Mouse (Mus musculus) heart, postnatal 14 days (tissue): ENCODE data around the gene Aamp. TPM values are rescaled to one million over a fixed set of nuclear protein-coding genes. Genes with fewer than 3 reads are reported as not detected.
"Not testable (repeated sequence)": the region's sequence is repeated elsewhere in the genome, so short reads cannot be mapped to it uniquely, and the experiment has no call there.

Experiments
- DNase-seq, 2 experiments: peaks; one replicate each; pipeline ENCODE4 v3.0.0; 2021 to 2022
- intact Hi-C: fragments of 180-260 bp; cut with DNase I; formaldehyde crosslinking; loops from one replicate; pipeline ENCODE4 v1.15.1; 2025
- total RNA-seq, 2 experiments: library from RNA; stranded (reverse); gene quantifications; 2 replicates each; pipeline ENCODE4 v1.2.3; 2021

Aamp gene
- total RNA-seq, 2 experiments from 2014 or later = 95.5 to 98.9 TPM

DNA sequence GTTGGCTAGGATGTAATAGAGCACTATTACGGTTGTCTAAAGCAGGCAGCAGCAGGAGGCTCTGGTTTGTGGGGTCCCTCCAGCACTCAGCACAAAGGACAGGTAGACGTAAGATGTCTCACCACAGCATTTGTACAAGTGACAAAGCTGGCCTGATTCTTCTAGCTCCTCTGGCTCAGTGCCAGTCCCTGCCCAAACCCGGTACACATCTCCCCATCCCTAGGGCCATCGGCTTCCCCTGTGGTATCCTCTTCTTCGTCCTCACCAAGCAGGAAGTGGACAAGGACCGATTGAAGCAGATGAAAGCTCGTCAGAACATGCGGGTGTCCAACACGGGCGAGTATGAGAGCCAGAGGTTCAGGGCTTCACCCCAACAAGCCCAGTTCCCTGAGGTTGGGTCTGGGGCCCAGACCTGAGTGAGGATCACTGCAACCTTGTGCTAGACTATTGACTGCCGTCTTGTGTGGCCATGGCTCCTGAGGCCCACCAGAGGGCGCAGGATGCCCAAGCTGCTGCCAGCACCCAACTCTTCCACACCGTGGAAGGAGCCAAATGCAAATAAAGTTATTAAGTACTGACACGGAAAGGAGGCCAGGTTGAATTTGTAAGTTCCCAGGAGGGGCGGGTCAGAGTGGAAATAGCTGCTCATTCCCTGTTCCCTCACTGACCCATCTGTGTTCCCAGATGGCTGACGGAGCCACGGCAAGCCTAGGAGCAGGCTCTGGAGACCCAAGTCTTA is 2.5 kb upstream of the Aamp start:
- intact Hi-C loops = loop anchor here (5.0 kb wide), 1 partner anchor 165 kb away; no protein-coding TSS in a partner anchor
- not testable (repeated sequence) for DNase-seq

DNA sequence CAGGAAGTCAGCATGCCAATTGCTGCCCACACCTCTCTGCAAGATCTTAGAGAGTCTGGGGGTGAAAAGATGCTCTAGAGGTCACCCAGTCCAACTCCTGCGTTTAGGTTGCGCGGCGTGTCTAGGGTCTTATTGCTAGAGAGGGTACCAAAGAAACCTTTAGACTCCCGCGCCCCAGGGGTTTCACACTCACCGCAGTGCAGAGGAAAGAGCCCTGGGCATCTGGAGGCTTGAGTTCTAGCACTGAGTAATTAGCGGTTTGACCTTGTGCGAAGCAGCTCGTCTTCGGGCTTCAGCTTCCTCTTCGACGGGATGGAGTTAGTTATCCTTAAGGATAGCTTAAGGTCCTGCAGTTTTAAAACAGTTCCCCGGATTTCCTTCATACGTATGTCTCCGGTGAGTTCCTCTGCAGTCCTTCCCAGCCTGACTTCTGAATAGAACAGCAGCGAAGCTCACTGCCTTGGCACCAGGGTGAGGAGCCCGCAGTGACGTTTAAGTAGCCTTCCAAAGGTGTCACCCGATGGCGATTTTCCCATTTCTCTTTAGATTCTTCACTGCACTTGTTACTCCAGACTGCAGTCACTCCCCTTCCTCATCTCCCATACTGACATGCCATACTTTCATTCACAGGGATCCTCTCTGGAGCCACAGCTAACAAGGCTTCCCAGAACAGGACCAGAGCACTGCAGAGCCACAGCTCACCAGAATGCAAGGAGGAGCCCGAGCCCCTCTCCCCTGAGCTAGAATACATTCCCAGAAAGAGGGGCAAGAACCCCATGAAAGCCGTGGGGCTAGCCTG is 873 bp upstream of the Aamp start:
- intact Hi-C loops = loop anchor here (5.0 kb wide), 1 partner anchor 167 kb away; no protein-coding TSS in a partner anchor
- no peak for DNase-seq

DNA sequence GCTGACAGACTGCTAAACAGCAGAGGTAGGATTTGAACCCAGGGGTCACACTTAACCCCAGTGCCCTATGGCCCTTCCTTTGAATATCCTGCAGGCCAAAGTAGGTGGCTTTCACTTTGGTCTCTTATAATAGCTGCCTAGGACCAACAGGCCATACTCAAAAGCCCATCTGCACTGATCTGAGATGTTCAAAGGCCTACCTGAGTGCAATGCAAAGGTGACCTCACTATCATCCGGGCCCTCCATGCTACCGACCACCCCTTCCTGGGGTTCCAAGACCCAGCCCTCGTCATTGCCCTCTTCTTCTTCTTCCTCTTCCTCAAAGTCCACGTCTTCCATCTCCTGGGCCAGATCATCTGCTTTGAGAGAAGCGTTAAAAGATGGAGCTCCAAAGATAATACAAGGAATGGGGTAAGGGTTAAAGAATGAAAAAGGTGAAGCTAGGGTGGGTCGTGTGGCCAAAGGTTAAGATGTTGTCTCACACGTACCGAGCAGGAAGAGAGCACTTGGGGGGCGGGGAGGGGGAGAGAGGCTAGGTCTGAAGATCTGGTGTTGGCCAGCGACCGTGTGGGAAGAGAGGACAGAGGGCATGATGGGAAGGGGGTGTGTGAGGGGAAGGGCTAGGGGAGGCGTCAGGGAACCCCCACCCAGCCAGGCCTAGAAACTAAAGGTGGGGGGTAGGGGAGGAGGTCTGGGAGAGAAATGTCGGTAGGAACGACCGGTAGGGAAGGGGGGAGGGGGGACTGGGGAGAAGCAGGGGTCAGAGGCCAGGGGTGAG is 663 bp downstream of the Aamp start:
- intact Hi-C loops = loop anchor here (1.0 kb wide), 1 partner anchor 78 kb away; no protein-coding TSS in a partner anchor
- DNase-seq = peak; percentile 52 to 61

DNA sequence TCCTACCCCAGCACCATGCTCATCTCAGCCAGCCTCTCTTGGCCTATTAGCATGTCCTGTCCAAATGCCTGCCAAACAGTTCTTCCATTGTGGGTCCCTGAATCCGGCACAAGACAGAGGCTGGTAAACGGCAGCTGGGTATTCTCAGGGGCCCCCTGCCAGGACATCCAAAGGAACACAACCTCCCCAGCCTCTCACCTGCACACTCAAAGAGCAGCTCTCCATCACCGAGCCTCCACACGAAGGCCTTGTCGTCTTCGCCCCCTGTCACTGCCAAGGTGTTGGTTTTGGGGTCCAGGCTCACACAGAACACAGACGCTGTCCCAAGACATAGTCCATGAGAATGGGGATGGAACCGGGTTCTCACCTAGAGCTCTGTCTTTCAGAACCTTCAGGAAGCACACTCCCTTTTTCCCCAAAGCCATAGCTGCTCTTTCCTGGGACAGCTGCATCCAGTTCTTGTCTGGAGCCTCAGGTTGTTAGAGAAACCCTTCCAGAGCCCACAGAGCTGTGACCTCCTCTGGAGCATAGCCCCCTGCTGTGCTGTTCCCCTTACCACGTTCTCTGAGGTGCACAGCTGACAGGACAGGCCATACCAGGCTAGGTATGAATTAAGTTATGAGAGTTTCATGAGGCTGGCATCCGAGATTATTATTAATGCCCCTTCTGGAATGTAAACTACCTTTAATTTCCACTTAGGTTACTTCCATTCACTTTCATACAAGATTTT is 1.5 kb downstream of the Aamp start:
- intact Hi-C loops = no loop called here

DNA sequence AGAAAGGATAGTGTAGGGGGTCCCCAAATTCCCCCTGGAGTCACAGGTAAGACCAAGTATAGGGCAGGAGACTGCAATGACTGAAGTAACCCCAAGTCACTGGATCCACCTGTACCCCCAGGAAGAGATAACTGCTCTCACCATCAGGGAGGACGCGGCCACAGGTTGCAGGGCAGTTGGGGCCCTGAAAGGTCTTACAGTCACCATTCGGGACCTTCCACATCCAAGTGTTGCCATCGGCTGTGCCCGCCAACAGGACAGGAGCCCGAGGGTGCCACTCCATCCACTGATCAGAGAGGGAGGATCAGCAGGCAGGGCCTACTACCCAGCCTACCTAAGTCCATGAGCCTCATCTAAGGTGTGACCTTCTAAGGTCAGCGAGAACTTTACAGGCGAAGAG is 2.7 kb downstream of the Aamp start:
- no peak for DNase-seq
- intact Hi-C loops = loop anchor here (2.0 kb wide), 1 partner anchor 43 kb away; no protein-coding TSS in a partner anchor

More for the DNA sequence above, 1.5 kb downstream of the Aamp start:
- no peak for DNase-seq

DNA sequence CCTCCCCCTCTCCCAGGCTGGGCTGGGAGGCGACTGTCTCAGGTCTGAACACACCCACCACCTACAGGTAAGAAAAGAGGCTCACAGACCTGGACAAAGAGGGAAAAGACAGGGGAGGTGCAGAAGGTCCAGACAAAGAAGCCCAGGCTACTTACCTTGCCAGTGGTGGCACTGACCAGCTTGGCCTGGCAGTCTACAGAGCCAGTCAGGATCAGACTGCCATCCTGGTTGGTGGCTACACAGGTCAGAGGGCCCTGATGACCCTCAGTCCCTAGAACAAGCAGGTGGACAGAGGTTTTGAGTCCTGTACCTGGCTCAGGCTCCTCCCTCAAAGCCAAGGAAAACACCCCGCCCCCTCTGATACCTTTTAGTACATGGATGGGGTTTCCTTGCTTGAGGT is 3.2 kb downstream of the Aamp start:
- intact Hi-C loops = loop anchor here (2.0 kb wide), 1 partner anchor 43 kb away; no protein-coding TSS in a partner anchor
- no peak for DNase-seq

DNA sequence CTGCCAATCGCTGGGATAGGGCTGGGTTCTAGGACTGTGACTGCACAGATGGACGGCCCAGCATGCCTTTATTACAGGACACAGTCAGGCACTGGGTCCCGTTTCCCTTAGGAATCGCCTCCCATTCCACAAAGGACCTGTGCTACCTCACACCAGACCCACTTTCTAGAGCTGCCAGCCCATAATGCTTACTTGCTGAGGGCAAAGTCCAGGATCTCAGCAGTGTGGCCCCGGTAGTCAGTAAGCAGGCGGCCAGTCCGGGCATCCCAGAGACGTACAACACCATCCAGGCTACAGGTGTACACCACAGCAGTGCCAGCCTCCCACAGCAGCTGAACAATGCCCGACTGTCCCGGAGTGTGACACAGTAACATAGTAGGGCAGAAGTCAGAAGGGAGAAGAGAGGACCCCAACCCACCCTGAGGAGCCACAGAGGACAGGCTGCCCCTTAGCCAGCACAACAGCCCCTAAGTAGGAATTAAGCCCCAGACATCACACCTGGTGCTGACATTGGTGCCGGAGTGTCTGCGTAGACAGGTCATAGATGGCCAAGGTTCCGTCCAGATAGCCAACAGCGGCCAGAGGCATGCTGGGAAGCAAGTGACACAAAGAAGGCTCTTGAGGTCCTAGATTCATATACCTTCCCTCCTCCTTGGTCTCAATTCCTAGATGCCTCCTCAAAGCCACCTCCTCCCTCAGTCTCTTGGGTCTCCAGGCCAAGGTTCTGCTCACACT is 3.8 kb downstream of the Aamp start:
- no peak for DNase-seq
- intact Hi-C loops = loop anchor here (2.0 kb wide), 1 partner anchor 42 kb away; no protein-coding TSS in a partner anchor

GRCm38 (mm10) chr1:74278988-74279387 is 5.5 kb downstream of the Aamp start:
- no peak for DNase-seq
- intact Hi-C loops = no loop called here

GRCm38 (mm10) chr1:74278538-74278937 is 6.0 kb downstream of the Aamp start, which contains the start of gene Gpbar1:
Gene Gpbar1 (plus strand): TSS chr1:74278550.
- intact Hi-C loops = no loop called here
- DNase-seq = no peak

DNA sequence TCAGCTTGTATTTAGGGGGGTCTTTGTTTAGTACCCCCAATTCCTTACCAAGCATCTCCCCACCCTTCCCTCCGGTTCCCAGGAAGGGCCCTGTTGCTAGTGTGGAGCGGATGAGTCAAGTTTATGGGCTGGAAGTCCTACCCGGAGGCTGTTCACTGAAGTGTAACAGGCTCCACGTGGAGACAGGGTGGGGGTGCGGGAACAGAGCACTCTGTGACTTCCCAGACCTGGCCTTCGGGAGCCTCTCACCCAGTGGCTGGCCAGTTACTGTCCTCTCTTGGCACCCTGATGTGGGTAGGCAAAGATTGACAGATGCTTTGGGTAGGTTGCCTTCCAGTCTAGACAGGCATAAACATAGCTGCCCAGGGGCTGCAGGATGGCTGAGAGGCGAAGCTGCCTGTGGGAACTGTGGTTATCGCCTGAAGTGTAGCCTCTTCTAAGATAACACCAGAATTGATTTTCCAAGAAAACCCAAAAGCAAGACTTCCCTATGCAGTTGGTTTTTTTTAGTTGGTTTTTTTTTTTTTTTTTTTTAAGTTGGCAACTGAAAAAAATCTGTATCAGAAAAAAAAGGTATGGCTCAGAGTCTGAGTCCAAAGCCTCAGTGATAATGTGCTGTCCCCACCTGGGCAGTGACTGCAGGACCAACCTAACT is 6.5 kb downstream of the Aamp start:
- intact Hi-C loops = no loop called here
- DNase-seq = no peak

DNA sequence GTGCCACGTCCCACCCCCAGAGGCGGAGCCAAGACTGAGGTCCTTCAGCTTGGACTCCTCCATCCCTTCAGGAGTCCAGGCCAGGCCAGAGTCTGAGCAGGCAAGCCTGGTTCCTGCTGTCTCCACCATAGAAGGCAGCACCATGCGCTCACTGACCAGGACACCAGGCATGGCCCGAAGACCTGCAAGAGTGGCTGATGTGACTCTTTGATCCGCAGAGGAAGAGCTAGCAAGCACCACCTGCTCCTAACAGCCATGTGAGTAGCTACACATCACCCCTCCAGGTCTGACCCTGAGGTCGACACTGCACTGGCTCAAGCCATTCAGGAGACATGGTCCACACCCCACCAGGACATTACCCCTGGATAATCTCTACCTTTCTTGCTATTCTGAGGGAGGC is 7.5 kb downstream of the Aamp start:
- intact Hi-C loops = no loop called here
- no peak for DNase-seq

DNA sequence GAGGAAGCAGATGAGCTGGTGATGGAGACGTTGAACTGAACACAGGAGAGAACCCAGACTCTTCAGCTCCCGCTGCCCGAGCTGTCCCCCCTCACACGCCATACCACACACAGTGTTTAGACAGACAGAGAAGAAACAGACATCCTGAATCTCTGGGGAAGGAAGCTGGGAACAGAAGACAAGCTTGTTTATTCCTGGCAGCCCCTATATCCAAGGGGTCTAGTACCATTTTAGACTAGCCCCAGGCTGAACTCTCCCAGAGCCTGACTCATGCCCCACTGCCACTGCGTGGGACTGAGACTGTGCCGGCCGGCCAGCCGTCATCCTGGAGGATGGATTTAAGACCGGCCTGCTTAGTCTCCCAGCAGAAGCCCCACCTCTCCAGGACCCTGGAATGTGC is 9.5 kb downstream of the Aamp start:
- intact Hi-C loops = no loop called here
- DNase-seq = no peak

DNA sequence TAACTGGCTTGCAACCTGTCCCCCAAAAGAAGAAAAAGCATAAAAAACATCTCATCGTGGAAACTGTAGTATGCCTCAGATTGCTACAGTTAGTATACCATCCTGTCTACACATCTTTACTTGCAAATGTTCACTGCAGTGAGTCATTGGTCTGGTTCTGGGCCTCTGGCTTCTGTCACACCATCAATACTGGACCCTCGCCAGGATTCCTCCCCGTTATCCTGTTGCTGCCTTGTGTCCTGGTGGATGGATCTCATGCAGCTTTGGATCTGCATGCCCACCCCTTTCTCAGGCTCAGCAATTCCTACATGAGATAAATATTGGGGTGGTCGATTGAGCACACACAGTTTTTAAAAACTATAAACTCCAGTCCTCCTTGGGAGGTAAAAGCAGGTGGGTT is 12.9 kb downstream of the Aamp start:
- DNase-seq = no peak
- intact Hi-C loops = no loop called here

DNA sequence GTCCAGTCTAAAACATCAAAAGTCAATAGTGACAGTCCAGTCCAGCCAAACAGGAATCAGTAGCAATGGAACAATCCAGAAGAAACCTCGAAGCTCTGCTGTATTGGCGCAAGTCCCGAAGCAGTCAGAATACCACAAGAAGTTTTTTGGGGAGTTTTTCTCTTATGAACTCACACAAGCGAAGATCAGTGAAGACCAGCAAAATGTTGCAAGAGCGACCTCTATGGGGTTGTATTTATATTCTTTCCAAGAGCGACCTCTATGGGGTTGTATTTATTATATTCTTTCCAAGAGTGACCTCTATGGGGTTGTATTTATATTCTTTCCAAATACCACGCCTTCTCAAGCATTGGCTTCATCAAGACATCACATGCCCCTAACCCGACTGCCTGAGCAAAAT is 15.8 kb downstream of the Aamp start:
- DNase-seq = no peak
- intact Hi-C loops = loop anchor here (5.0 kb wide), 1 partner anchor 61 kb away; no protein-coding TSS in a partner anchor

- no peak for DNase-seq
- intact Hi-C loops = no loop called here
These were observed 22.0 kb downstream of the Aamp start for GRCm38 (mm10) chr1:74262510-74262909.

DNA sequence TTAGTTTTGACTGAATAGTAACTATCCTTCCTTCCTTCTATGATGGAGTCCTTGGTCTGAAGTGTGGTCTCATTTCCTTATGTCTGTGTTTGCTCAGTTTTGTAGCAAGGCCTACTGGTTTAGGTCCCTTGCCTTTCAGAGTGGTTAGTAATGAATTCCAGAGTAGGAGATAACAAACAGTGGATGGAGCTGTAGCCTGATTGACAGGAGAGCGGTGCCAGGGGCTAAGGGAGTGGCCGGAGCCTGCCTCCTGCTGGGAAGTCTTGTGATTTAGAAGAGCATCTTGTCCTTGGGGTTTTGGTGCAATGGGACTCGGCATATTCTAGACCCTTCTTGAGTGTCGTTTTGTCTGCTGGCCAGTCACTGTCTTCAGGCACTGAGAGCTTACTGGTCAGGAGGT is 27.8 kb downstream of the Aamp start:
- no peak for DNase-seq
- intact Hi-C loops = no loop called here

GRCm38 (mm10) chr1:74255704-74256345 is 28.7 kb downstream of the Aamp start:
- intact Hi-C loops = no loop called here
- no peak for DNase-seq

- DNase-seq = no peak
- intact Hi-C loops = no loop called here
These were observed 34.4 kb downstream of the Aamp start for GRCm38 (mm10) chr1:74250096-74250495.
